Mouse (Mus musculus): ENCODE data around the gene Tmem198b.
"Not testable (repeated sequence)": the region's sequence is repeated elsewhere in the genome, so short reads cannot be mapped to it uniquely, and the experiment has no call there.

Gene Tmem198b

DNA sequence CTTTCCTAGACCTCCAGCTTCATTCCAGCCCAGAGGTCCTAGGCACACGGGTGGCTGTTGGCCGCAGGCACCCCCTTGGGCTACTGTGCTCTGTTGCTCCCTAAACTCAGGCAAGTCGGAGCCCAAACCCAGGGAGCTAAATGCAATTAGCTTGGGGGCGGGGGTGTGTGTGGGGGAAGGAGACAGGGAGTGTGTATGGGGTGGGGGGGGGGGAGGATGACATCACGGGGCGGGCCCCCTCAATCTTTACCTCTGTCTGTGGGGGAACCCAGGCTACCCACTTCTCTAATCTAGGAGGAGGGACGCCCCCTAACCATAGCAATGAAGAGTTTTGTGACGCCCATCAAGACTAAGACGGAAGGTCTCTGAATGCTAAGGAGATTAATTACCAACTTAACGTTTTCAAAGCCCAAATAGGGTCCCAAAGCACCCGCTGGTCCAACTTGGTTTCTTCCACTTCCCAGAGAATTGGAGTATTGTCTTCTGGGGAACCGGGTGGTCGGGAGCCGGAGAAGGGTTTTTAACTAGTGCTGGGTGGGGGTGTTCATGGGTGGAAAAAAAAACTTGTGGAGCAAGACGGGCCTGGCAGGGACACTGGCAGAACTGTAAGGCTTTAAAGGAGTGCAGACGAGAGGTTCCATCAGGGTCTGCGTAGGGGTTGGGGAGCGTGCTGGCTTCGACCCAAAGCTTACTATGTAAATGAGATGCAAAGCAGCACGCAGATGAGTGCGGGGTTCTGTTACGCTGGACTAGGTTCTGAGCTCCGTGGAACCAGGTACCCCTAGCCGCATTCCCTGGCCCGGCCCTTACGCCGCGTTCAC is at the start of gene Tmem198b:
Gene Tmem198b (minus strand): TSS at position 100 of the 821 bp plus-strand sequence.
- in situ Hi-C loops (cut with MboI, MseI): no loop called here

DNA sequence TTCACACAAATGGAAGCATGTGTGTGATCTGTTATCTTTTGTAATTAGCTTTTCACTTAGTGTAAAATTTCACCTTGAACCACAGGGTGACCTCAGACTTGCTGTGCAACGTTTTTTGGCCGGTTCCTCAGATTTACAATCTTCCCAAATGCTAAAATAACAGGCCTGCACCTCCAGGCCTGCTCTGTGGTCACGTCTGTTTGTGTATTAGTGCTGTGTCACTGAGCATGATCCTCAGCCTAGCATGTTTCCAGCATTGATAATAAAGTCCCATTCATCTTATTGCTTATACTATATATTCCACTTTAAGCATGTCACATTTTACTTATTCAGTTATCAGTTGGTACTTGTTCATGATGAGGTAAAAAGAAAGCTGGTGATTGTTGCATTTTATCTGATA is 46.2 kb upstream of the Tmem198b start:
- in situ Hi-C loops (cut with MboI, MseI): no loop called here

GRCm38 (mm10) chr10:128848426-128848825 is 44.3 kb upstream of the Tmem198b start:
- in situ Hi-C loops (cut with MboI, MseI): no loop called here

DNA sequence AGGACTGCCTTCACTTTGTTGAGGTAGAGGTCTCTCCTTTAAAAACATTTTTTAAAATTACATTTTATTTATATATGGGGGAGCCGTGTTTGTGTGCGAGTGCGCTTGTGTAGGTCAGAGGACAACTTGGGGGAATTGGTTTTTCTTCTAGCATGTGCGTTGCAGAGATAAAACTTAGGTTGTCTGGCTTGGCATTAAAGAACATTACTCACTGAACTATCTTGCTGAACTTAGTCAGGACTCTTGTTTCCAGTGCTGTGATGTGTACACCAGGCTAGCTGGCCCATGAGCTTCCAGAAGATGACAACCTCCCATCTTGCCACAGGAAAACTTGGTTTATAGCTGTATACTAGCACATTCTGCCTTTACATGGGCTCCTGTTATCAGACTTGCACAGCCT is 42.5 kb upstream of the Tmem198b start:
- in situ Hi-C loops (cut with MboI, MseI): no loop called here

DNA sequence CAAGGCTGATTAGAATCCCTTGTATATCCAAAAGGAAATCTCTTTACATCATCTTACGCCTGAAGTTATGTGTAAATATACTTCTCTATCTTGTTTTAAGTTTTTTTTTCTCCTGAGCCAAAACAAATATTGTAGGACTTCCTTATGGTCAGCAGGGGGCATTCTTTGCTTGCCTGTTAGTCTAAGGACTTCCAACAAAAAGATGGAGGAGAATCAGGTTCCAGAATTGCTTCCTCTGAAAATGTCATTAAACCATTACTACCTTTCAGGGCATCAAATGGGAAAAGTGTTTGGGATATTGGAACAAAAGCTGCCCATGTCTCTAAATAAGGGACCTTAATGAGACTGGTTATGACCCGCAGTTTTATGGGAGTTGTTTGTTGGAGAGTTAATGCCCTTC is 41.3 kb upstream of the Tmem198b start:
- in situ Hi-C loops (cut with MboI, MseI): no loop called here

- in situ Hi-C loops (cut with MboI, MseI): no loop called here
These were observed 39.1 kb upstream of the Tmem198b start for GRCm38 (mm10) chr10:128843260-128843659.

DNA sequence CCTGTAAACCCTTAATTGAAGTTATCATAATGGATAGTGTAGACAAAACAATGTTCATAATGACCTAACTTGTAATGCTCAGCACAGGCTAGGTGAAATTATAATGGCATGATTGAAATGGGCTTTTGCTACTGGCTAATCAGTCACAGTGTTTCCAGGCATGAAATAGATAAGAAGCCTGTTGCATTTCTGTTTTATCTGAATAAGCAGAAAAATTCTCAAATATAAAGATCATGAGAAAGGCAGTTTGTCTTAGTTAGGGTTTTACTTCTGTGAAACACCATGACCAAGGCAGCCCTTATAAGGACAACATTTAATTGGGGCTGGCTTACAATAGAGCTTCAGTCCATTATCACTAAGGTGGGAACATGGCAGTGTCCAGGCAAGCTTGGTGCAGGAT is 36.4 kb upstream of the Tmem198b start:
- in situ Hi-C loops (cut with MboI, MseI): no loop called here

DNA sequence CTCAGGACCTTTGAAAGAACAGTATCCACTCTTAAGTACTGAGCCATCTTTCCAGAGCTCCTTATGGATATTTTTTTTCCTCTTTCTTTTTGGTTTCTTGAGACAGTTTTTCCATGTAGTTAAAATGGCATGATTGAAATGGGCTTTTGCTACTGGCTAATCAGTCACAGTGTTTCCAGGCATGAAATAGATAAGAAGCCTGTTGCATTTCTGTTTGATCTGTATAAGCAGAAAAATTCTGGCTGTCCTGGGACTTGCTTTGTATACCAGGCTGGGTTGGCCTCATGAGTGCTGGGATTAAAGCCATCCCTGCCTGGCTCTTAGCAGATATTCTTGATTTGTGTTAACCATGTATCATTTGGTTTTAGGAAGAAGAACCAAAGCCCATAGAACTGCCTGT is 35.3 kb upstream of the Tmem198b start:
- in situ Hi-C loops (cut with MboI, MseI): no loop called here

- in situ Hi-C loops (cut with MboI, MseI): no loop called here
These were observed 33.2 kb upstream of the Tmem198b start for GRCm38 (mm10) chr10:128837400-128837799.

DNA sequence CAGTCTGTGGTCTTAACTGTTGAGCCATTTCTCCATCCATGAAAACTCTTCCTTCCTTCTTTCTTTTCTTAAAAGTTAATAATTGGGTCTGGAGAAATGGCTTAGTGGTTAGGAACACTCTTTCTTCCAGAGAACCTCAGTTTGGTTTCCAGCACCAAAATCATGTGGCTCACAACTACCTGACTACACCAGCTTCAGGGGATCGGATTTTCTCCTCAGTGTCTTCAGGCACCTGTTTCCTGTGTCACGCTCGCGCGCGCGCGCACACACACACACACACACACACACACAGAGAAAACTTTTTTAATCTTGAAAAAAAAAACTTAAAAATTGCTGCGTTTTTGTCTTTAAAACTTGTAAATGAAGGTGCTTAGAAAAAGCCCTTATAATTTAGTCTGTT is 19.7 kb upstream of the Tmem198b start:
- in situ Hi-C loops (cut with MboI, MseI): no loop called here

- in situ Hi-C loops (cut with MboI, MseI): not testable (repeated sequence)
These were observed 18.9 kb upstream of the Tmem198b start for GRCm38 (mm10) chr10:128823087-128823486.

- in situ Hi-C loops (cut with MboI, MseI): no loop called here
These were observed 18.0 kb upstream of the Tmem198b start for GRCm38 (mm10) chr10:128822135-128822534.

- in situ Hi-C loops (cut with MboI, MseI): no loop called here
These were observed 17.3 kb upstream of the Tmem198b start, which contains the start of gene Ormdl2 for GRCm38 (mm10) chr10:128821358-128822056. Gene Ormdl2, minus strand, starts transcription at chr10:128821645.

- in situ Hi-C loops (cut with MboI, MseI): no loop called here
These were observed 16.0 kb upstream of the Tmem198b start for GRCm38 (mm10) chr10:128820217-128820616.

DNA sequence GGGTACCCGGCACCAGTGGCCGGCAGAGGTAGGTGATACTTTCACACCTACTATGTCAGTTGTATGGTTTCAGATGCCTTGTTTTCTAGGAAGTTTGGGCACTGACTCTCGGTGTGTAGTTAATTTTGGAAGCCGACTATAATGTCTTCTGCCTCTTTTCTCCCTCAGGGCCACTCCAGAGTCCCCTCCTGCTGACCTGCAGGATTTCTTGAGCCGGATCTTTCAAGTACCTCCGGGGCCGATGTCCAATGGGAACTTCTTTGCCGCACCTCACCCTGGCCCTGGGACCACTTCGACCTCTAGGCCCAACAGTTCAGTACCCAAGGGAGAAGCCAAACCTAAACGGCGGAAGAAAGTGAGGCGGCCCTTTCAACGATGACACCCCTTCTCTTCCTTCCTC is 12.9 kb upstream of the Tmem198b start, which contains the start of gene Sarnp:
Gene Sarnp (plus strand): TSS at position 301 of the 400 bp plus-strand sequence.
- in situ Hi-C loops (cut with MboI, MseI): no loop called here

DNA sequence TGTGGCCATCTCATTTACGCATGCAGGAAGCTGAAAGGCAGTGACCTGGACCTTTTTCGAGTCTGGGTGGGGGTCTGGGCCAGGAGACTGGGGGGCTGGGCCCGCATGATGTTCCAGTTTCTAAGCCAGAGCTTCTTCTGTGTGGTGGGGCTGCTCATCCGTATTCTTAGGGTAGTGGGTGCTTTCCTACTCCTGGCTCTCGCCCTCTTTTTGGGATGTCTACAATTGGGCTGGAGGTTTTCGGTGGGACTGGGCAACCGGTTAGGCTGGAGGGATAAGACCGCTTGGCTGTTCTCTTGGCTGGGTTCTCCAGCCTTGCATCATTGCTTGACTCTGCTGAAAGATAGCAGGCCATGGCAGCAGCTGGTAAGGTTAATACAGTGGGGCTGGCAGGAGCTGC is 2.8 kb upstream of the Tmem198b start:
- in situ Hi-C loops (cut with MboI, MseI): no loop called here

DNA sequence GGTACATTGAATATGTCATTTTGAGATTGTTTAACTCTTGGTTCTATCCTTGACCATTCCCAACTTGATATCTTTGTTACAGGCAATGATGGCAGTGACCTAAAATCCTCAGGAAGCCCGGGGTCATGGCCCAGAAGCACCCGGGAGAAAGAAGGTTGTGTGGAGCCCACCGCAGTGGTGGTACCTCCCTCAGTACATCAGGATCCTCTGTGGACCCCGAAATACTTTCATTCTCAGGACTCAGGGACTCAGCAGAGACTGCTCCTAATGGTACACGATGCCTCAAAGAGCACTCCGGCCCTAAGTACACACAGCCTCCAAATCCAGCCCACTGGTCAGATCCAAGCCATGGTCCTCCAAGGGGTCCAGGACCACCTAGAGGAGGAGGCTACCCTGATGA is 1.9 kb upstream of the Tmem198b start:
- in situ Hi-C loops (cut with MboI, MseI): no loop called here

- in situ Hi-C loops (cut with MboI, MseI): no loop called here
These were observed 1.2 kb upstream of the Tmem198b start for GRCm38 (mm10) chr10:128805092-128806000.

- in situ Hi-C loops (cut with MboI, MseI): no loop called here
These were observed 349 bp downstream of the Tmem198b start, which contains the start of gene Dnajc14 for GRCm38 (mm10) chr10:128803771-128804270. Gene Dnajc14, plus strand, starts transcription at chr10:128804062.

DNA sequence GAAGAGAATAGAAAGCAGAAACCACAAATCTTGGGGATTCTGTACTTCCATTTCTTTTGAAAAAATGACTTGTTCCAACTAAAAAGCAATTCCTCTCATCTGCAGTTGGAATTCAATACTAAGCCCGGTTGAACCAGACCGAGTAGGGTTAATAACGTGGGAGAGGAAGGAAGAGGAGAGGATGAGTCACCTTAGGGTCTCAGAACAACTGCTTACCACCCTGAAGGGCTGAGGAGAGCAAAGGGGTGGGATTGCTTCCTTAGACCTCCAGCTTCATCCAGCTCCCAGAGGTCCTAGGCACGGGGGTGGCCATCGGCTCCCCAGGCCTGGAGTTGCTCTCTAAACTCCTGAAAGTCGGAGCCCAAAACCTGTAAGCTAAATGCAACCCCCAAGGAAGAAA is 809 bp downstream of the Tmem198b start:
- in situ Hi-C loops (cut with MboI, MseI): no loop called here

GRCm38 (mm10) chr10:128802956-128803355 is 1.2 kb downstream of the Tmem198b start:
- in situ Hi-C loops (cut with MboI, MseI): no loop called here
